Comparison of ENCODE assay signal across 12 mouse cellular contexts in the genomic region with DNA sequence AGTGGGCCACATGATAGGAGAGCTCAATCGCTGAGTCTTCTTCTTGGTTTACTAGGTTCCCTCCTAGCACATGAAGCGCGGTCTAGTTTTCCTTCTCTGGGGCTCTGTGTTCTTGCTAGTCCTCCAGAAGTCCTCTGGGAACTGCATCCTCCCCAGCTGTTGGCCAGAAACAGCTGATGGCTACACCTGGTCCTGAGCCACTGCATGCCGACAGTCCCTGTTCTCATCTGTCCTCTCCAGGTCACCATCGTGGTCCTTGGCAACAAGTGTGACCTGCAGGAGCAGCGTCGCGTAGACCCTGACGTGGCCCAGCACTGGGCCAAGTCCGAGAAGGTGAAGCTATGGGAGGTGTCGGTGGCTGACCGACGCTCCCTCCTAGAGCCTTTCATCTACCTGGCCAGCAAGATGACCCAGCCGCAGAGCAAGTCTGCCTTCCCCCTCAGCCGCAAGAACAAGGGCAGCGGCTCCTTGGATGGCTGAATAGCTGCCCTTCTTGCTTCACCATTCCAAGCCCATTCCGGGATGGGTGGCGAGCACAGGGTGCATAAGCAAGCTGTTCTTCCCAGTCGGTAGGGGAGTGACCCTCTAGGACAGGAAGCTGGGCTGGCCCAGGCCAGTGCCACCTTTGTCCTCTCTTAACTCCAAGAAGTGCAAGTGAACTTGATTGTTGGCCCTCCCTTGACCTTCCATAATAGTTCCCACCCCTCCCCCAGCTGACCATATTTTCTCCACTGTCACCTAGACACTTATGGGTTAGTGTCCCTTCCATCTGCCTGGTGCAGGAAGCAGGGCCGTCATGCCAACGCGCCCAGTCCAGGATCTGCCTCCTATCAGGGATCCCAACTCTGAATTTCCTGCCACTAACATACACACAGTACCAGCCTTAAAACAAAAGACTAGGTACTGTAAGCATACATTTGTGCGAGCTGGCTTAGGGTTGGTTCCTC. TPM values are rescaled to one million over a fixed set of nuclear protein-coding genes. Genes with fewer than 3 reads are reported as not detected.
DNase-seq lines count a peak whose midpoint lies in the region; ATAC-seq and TF ChIP-seq lines count a peak whose summit lies in the region.
"Had no signal": no experiment of that assay in that cellular context is flagged by ENCODE, and none has a peak within 500 bp of the region (broad histone marks: within the 10 kb centered on the region; RNA-seq: fewer than 3 reads in every experiment).

No protein-coding gene starts in this region.

- H3K4me1 ChIP-seq in heart, embryonic 15.5 days (replicated peaks) = peaks cover 27% of the 10 kb centered on the region
- H3K4me1 ChIP-seq in megakaryocyte, embryonic 14.5 days = peaks cover 75% of the 10 kb centered on the region
- H3K4me1 ChIP-seq in liver, embryonic 15.5 days (replicated peaks) = peaks cover 57% of the 10 kb centered on the region
- H3K4me1 ChIP-seq in stomach, postnatal 0 days (replicated peaks; ENCODE audit: control insufficient read depth, insufficient read depth) = no peaks in the 10 kb centered on the region; the same call in 1 of the 2 replicates
- H3K4me1 ChIP-seq in midbrain, embryonic 15.5 days = peaks cover 26% of the 10 kb centered on the region

- ATAC-seq in heart, embryonic 15.5 days (replicated peaks; ENCODE audit: insufficient number of reproducible peaks, insufficient read depth, low FRiP score, low read depth) = no peak
- no peak for ATAC-seq in megakaryocyte, adult 5-6 weeks (ENCODE audit: poor library complexity, severe bottlenecking)
- ATAC-seq in liver, embryonic 15.5 days (ENCODE audit: insufficient read depth) = no peak
- no peak for ATAC-seq in stomach, postnatal 0 days (ENCODE audit: low FRiP score, low TSS enrichment)
- no peak for ATAC-seq in midbrain, embryonic 15.5 days (replicated peaks)

- no peak for TF ChIP-seq EP300 in stomach, postnatal 0 days (optimal IDR thresholded peaks at IDR 0.05)

- peak overlapping the region; percentile 13; the same call in 1 of the 2 replicates for H3K27ac ChIP-seq in heart, embryonic 15.5 days
- H3K27ac ChIP-seq in liver, embryonic 15.5 days (replicated peaks) = peak overlapping the region; percentile 45
- peak overlapping the region; percentile 61 for H3K27ac ChIP-seq in stomach, postnatal 0 days (replicated peaks)
- no peak overlapping the region for H3K27ac ChIP-seq in midbrain, embryonic 15.5 days
- H3K27ac ChIP-seq: embryonic facial prominence, embryonic 15.5 days; forebrain, embryonic 13.5 days; heart, adult 2 months; limb, embryonic 12.5 days had no signal

- H3K9me3 ChIP-seq in heart, embryonic 15.5 days (replicated peaks) = no peaks in the 10 kb centered on the region
- no peaks in the 10 kb centered on the region for H3K9me3 ChIP-seq in megakaryocyte, embryonic 14.5 days
- no peaks in the 10 kb centered on the region for H3K9me3 ChIP-seq in liver, embryonic 15.5 days (replicated peaks)
- H3K9me3 ChIP-seq in stomach, postnatal 0 days (ENCODE audit: control insufficient read depth, low read length) = no peaks in the 10 kb centered on the region
- no peaks in the 10 kb centered on the region for H3K9me3 ChIP-seq in midbrain, embryonic 15.5 days
- H3K9me3 ChIP-seq: embryonic facial prominence, embryonic 15.5 days; forebrain, embryonic 13.5 days; limb, embryonic 12.5 days had no signal

- no peak for DNase-seq in heart, adult 8-10 months (ENCODE audit: low spot score)
- no peak for DNase-seq in stomach, postnatal 0 days (ENCODE audit: low spot score)
- DNase-seq in cerebellum, adult 9-10 months = no peak

- 89% methylated on average over 23 of the region's 23 CpGs for WGBS in heart, embryonic 15.5 days
- WGBS in liver, embryonic 15.5 days (ENCODE audit: insufficient replicate concordance) = 84% methylated on average over 23 of the region's 23 CpGs
- 90% methylated on average over 23 of the region's 23 CpGs for WGBS in stomach, postnatal 0 days
- WGBS in midbrain, embryonic 15.5 days = 94% methylated on average over 23 of the region's 23 CpGs

- no peak overlapping the region for H3K4me3 ChIP-seq in heart, embryonic 15.5 days
- peak overlapping the region; percentile 80 for H3K4me3 ChIP-seq in megakaryocyte, embryonic 14.5 days (replicated peaks)
- no peak overlapping the region for H3K4me3 ChIP-seq in liver, embryonic 15.5 days (replicated peaks)
- H3K4me3 ChIP-seq in stomach, postnatal 0 days (ENCODE audit: low read depth, low read length) = no peak overlapping the region
- no peak overlapping the region for H3K4me3 ChIP-seq in midbrain, embryonic 15.5 days
- H3K4me3 ChIP-seq: embryonic facial prominence, embryonic 15.5 days; forebrain, embryonic 13.5 days; heart, adult 2 months; limb, embryonic 12.5 days had no signal

- H3K9ac ChIP-seq in heart, embryonic 15.5 days = no peak overlapping the region
- H3K9ac ChIP-seq in liver, embryonic 15.5 days = no peak overlapping the region
- H3K9ac ChIP-seq in stomach, postnatal 0 days (ENCODE audit: low read length) = no peak overlapping the region
- H3K9ac ChIP-seq in midbrain, embryonic 15.5 days = no peak overlapping the region
- H3K9ac ChIP-seq: embryonic facial prominence, embryonic 15.5 days; forebrain, embryonic 13.5 days; limb, embryonic 12.5 days had no signal

- H3K27me3 ChIP-seq in heart, embryonic 15.5 days = 0 out of 2 replicates have a peak, but pooled peaks cover 9% of the 10 kb centered on the region
- H3K27me3 ChIP-seq in megakaryocyte, embryonic 14.5 days (replicated peaks) = peaks cover 15% of the 10 kb centered on the region
- 0 out of 2 replicates have a peak, but pooled peaks cover 7% of the 10 kb centered on the region for H3K27me3 ChIP-seq in liver, embryonic 15.5 days
- no peaks in the 10 kb centered on the region for H3K27me3 ChIP-seq in stomach, postnatal 0 days (ENCODE audit: control insufficient read depth, insufficient read depth, low read length)
- no peaks in the 10 kb centered on the region for H3K27me3 ChIP-seq in midbrain, embryonic 15.5 days (replicated peaks)
- H3K27me3 ChIP-seq: embryonic facial prominence, embryonic 15.5 days had no signal

- no peak for TF ChIP-seq CTCF in stomach, postnatal 0 days (IDR thresholded peaks at IDR 0.05; ENCODE audit: low read depth)

- peaks cover 19% of the 10 kb centered on the region for H3K36me3 ChIP-seq in heart, embryonic 15.5 days
- peaks cover 40% of the 10 kb centered on the region for H3K36me3 ChIP-seq in megakaryocyte, embryonic 14.5 days (replicated peaks; ENCODE audit: low read length)
- H3K36me3 ChIP-seq in liver, embryonic 15.5 days (replicated peaks) = peaks cover 20% of the 10 kb centered on the region
- H3K36me3 ChIP-seq in stomach, postnatal 0 days (ENCODE audit: control insufficient read depth, insufficient read depth, low read length) = peaks cover 10% of the 10 kb centered on the region
- H3K36me3 ChIP-seq in midbrain, embryonic 15.5 days (replicated peaks) = peaks cover 19% of the 10 kb centered on the region; the same call in 1 of the 2 replicates

- no peak overlapping the region for H3K4me2 ChIP-seq in heart, embryonic 15.5 days
- 0 out of 2 replicates have a peak overlapping the region, but pooled peaks have one; percentile 36 for H3K4me2 ChIP-seq in liver, embryonic 15.5 days
- no peak overlapping the region for H3K4me2 ChIP-seq in stomach, postnatal 0 days (replicated peaks; ENCODE audit: low read depth)
- no peak overlapping the region for H3K4me2 ChIP-seq in midbrain, embryonic 15.5 days
- H3K4me2 ChIP-seq: embryonic facial prominence, embryonic 15.5 days; forebrain, embryonic 13.5 days; limb, embryonic 12.5 days had no signal

RNA-seq across cellular contexts. Expression of gene Dnajc7, which starts 6.1 kb away (rescaled TPM):
- polyA plus RNA-seq in heart, embryonic 15.5 days (2015; fragmentation: Nextera tagmentation; extraction: Ambion mirVana) = 184 and 206 TPM in 2 replicates
- total RNA-seq in heart, adult 8-10 months (2022) = 100 to 1,000 TPM in 3 of 4 experiments, 10 to 100 TPM in 1; 89.7 to 121 (median 109) TPM
- 1.8 and 86.6 TPM in 2 replicates for polyA plus RNA-seq in megakaryocyte, embryonic 14.5 days (2012; ENCODE audit: insufficient read depth, low replicate concordance)
- total RNA-seq in megakaryocyte, adult 5-6 weeks (2015) = 98.1 and 124 TPM in 2 replicates
- 145 and 172 TPM in 2 replicates for total RNA-seq in megakaryocyte, adult 5-6 weeks (2017)
- polyA plus RNA-seq in liver, embryonic 15.5 days (2015; fragmentation: Nextera tagmentation; extraction: Ambion mirVana) = 61.0 and 66.8 TPM in 2 replicates
- polyA plus RNA-seq in stomach, postnatal 0 days (2015; fragmentation: Nextera tagmentation; extraction: Ambion mirVana) = 91.9 and 96.1 TPM in 2 replicates
- 298 and 326 TPM in 2 replicates for polyA plus RNA-seq in midbrain, embryonic 15.5 days (2015; fragmentation: Nextera tagmentation; extraction: Ambion mirVana)

RNA-seq across cellular contexts. Expression of gene Nkiras2, which starts 7.0 kb away (rescaled TPM):
- 59.8 and 70.3 TPM in 2 replicates for polyA plus RNA-seq in heart, embryonic 15.5 days (2015; fragmentation: Nextera tagmentation; extraction: Ambion mirVana)
- total RNA-seq in heart, adult 8-10 months (2022) = 10 to 100 TPM; 49.3 to 59.3 (median 55.2) TPM
- polyA plus RNA-seq in megakaryocyte, embryonic 14.5 days (2012; ENCODE audit: insufficient read depth, low replicate concordance) = 62.7 and 103 TPM in 2 replicates
- total RNA-seq in megakaryocyte, adult 5-6 weeks (2015) = 47.7 and 52.7 TPM in 2 replicates
- total RNA-seq in megakaryocyte, adult 5-6 weeks (2017) = 36.0 and 45.5 TPM in 2 replicates
- 18.8 and 19.2 TPM in 2 replicates for polyA plus RNA-seq in liver, embryonic 15.5 days (2015; fragmentation: Nextera tagmentation; extraction: Ambion mirVana)
- polyA plus RNA-seq in stomach, postnatal 0 days (2015; fragmentation: Nextera tagmentation; extraction: Ambion mirVana) = 59.0 and 63.1 TPM in 2 replicates
- 111 and 115 TPM in 2 replicates for polyA plus RNA-seq in midbrain, embryonic 15.5 days (2015; fragmentation: Nextera tagmentation; extraction: Ambion mirVana)

RNA-seq across cellular contexts. Expression of gene Cnp, which starts 51.3 kb away (rescaled TPM):
- polyA plus RNA-seq in heart, embryonic 15.5 days (2015; fragmentation: Nextera tagmentation; extraction: Ambion mirVana) = 17.4 and 27.6 TPM in 2 replicates
- total RNA-seq in heart, adult 8-10 months (2022) = 1 to 10 TPM; 5.0 to 5.7 (median 5.4) TPM
- 13.3 and 17.1 TPM in 2 replicates for polyA plus RNA-seq in megakaryocyte, embryonic 14.5 days (2012; ENCODE audit: insufficient read depth, low replicate concordance)
- 9.5 and 11.3 TPM in 2 replicates for total RNA-seq in megakaryocyte, adult 5-6 weeks (2015)
- 22.2 and 23.9 TPM in 2 replicates for total RNA-seq in megakaryocyte, adult 5-6 weeks (2017)
- 14.2 and 15.1 TPM in 2 replicates for polyA plus RNA-seq in liver, embryonic 15.5 days (2015; fragmentation: Nextera tagmentation; extraction: Ambion mirVana)
- 23.5 and 25.7 TPM in 2 replicates for polyA plus RNA-seq in stomach, postnatal 0 days (2015; fragmentation: Nextera tagmentation; extraction: Ambion mirVana)
- 38.3 and 40.0 TPM in 2 replicates for polyA plus RNA-seq in midbrain, embryonic 15.5 days (2015; fragmentation: Nextera tagmentation; extraction: Ambion mirVana)
